Mouse (Mus musculus) G1E (cell line): ENCODE results near the gene Acot7.

Source experiments
- CTCF ChIP-seq: IDR thresholded peaks from 2 replicates; pipeline ENCODE4 v1.5.1; 2012; ENCODE audit warnings: low read depth, low read length, inconsistent platforms, mixed read lengths
- GATA1 ChIP-seq: IDR thresholded peaks from 2 replicates; pipeline ENCODE4 v1.6.1; 2012; ENCODE audit warnings: borderline replicate concordance, low read length, inconsistent platforms, mixed read lengths

DNA sequence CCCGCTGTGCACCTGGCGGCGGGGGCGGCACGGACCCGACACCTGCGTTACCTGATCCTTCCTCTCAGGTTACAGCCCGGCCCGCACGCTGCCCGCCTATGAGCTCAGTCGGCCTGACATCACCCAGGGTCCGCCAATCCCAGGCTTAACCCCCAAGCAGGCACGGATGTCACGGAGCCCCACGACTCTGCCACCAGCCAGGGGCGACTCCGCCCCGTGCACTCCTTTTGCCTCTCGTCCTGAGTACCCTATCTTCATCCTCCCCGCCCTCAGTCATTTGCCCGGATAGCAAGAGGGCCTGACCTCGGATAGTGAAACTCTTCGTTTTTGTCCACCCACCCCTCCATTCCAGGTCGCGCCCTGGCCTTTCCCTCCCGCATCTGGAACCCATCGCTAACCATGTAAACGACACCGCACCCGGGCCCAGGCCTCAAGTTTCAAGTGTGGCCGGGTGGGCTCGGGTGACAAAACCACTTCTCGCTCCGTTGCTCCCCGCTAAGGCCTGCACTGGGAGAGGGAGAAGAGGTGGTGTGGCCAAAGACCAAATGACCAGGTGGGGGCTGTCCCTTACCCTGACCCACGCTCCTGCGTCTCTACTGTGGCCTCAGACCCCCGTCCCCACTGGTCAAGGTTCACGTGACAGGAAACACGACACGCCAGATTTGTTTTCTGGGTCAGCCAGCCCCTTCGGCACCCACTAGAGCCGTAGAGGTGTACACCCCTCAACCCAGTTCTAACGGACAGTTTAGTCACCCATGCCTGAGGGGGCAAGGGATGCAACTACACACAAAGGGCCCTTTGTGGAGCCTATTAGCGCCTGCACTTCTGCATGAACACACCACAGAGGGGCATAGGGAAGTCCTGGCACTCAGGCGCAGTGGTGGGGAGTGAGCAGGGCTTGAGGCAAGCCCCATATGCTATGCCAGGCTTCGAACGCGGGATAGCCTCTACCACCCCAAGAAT, 45.8 kb upstream of the Acot7 start:
- TF ChIP-seq CTCF (no peak), GATA1 (no peak)
